Mouse (Mus musculus) cerebral cortex, adult 2 months (tissue): ENCODE results near the gene S100a4.

Source experiments
- WGBS: fragments of 180-500 bp; shearing (Covaris S2); methylation state at CpG from one replicate; pipeline ENCODE4 v1.1.7; 2018; 5-methylcytosine and 5-hydroxymethylcytosine counted together

The S100a4 gene

DNA sequence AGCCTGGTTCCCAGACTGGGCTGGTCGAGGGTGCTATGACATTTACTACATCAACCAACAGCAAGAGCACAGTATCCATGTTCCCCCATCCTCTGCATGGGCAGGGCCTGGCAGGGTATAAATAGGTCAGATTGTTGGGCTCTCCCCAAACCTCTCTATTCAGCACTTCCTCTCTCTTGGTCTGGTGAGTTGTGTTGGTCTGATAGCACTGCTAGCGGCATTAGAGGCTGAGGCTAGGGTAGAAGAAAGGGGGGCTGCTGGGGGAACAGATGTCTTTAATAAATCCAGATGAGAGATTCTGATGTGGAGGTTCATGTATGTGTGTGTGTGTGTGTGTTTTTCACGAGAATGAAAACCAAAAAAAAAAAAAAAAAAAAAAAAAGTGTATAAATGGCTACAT is at the start of gene S100a4:
Gene S100a4 (plus strand): TSS at position 149 of the 400 bp plus-strand sequence.
- WGBS, result 71% methylated on average over 3 of the region's 3 CpGs

DNA sequence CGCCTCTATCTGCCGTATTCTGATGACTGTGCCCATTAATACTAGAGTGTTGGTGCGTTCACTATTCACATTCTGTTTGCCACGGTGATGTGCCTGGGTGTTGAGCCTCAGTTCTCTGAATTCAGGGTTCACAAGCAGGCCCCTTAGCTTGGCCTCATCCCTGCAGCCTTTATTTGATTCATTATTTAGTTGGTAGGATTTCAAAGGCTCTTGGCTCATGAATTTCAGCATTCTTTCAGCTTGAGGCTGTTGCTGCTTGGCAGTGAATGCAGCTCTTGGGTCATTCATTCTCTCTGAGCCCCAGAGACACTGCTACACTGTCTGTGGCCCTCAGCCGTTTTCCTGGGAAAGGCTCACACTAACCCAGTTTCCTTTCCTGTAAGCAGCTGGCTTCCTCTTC is 47.6 kb upstream of the S100a4 start:
- 56% methylated on average over 5 of the region's 5 CpGs for WGBS

- WGBS, result 88% methylated on average over 6 of the region's 6 CpGs
Observed at GRCm38 (mm10) chr3:90560008-90560628, 43.5 kb upstream of the S100a4 start, which contains the start of gene S100a3. S100a3 (plus strand) TSS chr3:90560578.

DNA sequence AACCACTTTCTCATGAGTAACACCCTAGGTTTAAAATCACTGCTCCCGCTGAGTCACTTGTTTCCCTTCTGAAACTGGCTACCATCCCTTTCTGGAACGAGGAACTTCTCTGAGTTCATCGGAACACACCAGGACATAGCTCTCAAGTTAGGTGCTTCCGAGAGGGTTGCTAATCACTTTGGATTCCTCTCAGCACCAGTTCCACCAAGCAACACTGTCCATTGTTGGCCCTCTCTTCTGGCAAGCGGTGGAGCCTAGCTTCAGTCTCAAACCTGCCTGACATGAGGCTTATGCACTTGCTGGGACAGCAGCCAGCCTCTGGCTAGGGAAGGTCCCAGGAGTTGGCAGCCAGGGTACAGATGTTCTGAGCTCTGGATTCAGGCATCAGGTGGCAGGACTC is 28.9 kb upstream of the S100a4 start:
- 59% methylated on average over 5 of the region's 5 CpGs for WGBS

DNA sequence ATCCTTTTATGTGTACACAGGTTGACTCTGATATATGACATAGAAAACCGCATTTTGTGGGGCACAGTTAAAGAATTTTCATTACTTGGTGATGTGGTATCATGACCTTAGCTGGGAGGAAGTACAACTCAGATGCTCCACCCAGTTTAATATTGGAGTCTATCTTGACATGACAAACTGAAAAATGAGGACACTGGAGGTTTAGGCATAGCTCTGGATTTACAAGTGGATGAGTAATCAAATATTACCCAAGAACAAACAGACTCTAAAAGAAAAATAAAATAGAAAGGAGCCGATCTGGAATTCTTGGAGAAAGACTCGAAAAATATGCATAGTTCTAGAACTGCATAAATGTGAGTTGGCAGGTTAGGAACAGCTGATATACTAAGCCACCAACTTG is 28.3 kb upstream of the S100a4 start:
- WGBS, result 72% methylated on average over 3 of the region's 3 CpGs

DNA sequence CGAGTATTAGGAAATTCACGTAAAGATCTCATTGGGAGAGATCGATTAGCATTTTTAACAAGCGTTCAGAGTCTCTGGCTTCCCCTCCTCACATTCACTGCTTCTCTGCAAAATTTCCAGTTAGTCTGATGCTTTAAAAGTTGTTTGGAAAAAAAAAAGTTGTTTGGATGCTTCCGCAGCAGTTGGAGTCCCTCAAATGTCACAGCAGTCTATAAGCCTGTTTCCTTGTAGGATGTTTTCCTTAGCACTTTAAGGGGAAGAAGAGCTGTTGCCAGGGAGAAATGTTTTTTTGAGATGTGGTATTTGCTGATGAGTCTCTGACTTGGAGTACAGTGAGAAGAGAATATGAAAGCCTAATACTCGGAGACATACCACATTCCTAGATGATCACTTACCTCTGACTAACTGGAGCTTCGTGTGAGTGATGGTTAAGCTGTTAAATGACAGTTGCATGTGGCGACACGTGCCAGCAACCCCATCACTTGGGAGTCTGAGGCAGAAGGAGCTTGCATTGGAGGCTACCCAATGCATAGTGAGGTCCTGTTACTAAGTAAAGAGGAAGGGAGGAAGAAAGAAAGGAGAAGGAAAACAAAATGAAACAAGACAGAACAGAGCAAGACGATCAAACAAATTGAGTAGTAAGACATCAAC is 27.1 kb upstream of the S100a4 start:
- 48% methylated on average over 10 of the region's 10 CpGs for WGBS

DNA sequence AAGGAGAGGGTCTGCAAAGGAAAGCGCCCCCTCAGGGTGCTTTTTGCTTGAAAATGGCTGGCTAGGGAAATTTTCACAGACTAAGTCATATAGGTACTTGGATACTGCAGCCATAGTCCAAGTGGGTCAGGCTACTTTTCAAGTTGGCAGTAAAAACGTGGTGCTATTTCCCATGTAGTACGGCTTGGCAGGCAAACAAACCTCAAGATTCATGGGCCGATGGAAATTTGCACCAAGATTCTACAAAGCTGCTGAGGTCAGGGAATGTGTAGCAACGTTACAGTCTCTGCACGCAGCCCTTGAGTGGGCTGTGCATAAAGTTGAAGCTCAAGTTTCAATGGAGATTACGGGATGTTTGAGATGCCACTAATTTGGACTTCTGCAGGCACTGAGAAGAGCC is 24.1 kb upstream of the S100a4 start:
- WGBS, result 63% methylated on average over 7 of the region's 7 CpGs

DNA sequence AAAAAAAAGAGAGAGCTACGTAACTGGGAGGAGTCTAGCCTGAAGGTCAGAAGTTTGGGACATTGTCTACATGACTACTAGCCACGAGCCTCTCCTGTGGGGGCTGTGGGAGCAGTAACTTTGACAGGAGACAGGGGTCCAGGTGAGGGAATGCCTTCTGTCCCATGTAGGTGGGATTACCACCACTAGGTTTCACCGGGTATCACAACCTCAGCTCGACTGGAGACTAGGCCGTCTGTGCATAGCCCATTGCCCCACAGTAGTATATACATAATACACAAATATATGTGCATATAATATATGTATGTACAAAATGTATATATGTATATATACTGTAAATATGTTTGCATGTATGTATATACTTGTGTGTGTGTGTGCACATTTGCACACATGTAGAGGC is 22.4 kb upstream of the S100a4 start:
- WGBS, result 95% methylated on average over 5 of the region's 5 CpGs

DNA sequence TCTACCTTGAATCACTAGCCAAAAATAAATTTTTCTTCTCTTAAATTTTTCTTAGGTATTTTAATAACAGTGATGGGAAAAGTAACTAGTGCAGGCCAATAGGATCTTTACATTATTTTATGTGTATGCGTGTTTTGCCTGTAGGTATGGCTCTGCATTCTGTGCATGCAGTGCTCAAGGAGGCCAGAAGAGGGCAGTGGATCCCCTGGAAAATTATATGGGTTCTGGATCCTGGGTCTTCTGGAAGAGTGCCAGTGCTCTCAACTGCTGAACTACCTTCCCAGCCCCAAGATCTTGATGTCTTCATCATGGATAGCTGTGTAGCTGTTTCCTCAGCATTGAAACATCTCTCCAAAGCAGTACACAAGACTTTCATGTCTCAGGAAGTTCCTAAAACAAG is 21.4 kb upstream of the S100a4 start:
- WGBS, result 97% methylated on average over 1 of the region's 1 CpGs

GRCm38 (mm10) chr3:90582556-90582955 is 21.0 kb upstream of the S100a4 start:
- 80% methylated on average over 4 of the region's 4 CpGs for WGBS

- WGBS, result 56% methylated on average over 3 of the region's 3 CpGs
Observed at GRCm38 (mm10) chr3:90583893-90584292, 19.7 kb upstream of the S100a4 start.

DNA sequence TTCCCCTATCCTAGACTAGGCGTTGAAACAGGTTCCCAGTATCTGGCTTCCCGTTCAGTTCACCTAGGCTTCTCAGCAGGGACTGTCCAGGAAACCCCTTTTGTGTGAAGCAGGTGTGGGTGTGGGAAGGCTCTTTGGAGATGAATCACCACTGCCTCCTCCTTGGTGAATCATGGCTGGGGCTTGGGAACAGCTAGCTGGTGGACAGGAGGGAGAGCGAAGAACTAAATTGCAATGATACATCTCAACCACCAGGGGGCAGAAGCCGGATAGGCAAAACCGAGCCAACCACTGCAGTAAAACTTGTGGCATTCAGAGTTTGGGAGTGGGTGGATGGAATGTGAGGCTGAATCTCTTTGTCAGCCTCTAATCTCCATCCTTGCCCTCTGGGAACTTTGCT is 18.0 kb upstream of the S100a4 start:
- 19% methylated on average over 5 of the region's 5 CpGs for WGBS

GRCm38 (mm10) chr3:90586016-90586643 is 17.4 kb upstream of the S100a4 start:
- 77% methylated on average over 15 of the region's 15 CpGs for WGBS

DNA sequence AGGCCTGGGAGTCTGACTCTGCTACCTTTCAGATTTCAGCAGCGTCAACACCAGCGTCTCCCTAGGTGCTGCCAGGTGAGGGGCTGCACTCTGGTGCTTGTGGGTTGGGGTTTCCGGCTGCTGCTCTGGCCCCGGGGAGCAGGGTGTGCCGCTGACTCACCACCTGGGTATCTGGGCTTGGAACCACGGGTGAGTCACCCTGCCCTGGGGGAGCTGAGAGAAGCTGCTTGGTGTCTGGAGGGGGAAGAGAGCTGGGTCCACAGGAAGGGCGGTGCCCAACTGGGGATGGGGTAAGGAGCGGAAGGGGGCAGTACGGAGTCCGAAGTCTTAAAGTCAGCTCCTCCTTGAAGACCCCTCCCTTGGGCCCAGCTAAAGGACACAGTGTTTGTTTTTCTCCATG is 16.7 kb upstream of the S100a4 start:
- 55% methylated on average over 10 of the region's 10 CpGs for WGBS

DNA sequence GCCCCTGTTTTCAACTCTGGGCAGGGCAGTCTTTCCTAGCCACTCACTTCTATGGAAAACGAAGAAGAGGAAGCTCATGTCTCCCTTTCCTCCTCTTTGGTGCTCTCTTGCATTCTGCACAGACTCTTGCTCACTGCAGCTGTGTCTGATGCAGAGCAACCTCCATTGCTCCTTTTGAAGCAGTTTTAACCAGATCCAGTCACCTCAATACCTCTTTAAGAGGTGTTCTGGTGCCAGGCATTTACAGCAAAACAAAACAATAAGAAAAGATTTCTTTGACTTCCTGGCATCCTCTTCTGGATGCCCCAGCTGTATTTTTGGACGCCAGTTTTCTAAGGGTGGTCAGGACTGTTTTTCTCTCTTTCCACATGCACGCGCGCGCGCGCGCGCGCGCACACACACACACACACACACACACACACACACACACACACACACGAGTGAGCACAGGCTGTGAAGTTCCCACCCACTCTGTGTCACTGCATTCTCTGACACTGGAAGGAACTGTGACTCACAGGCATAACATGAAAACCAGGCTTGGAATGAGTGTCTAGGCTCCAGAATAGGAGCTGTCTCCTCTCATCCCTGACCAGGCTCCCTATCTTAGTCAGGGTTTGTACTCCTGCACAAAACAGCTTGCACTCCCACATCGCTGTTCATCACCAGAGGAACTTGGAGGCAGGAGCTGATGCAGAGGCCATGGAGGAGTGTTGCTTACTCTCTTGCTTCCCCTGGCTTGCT is 16.0 kb upstream of the S100a4 start:
- 59% methylated on average over 14 of the region's 14 CpGs for WGBS

- WGBS, result 84% methylated on average over 6 of the region's 6 CpGs
Observed at GRCm38 (mm10) chr3:90589390-90589789, 14.2 kb upstream of the S100a4 start.

- WGBS, result 94% methylated on average over 8 of the region's 8 CpGs
Observed at GRCm38 (mm10) chr3:90589947-90590346, 13.6 kb upstream of the S100a4 start, which contains the start of gene S100a2. S100a2 (plus strand) TSS chr3:90590247.

GRCm38 (mm10) chr3:90594466-90594865 is 9.1 kb upstream of the S100a4 start:
- WGBS, result 95% methylated on average over 1 of the region's 1 CpGs

GRCm38 (mm10) chr3:90595556-90595955 is 8.0 kb upstream of the S100a4 start:
- WGBS, result 86% methylated on average over 5 of the region's 5 CpGs

DNA sequence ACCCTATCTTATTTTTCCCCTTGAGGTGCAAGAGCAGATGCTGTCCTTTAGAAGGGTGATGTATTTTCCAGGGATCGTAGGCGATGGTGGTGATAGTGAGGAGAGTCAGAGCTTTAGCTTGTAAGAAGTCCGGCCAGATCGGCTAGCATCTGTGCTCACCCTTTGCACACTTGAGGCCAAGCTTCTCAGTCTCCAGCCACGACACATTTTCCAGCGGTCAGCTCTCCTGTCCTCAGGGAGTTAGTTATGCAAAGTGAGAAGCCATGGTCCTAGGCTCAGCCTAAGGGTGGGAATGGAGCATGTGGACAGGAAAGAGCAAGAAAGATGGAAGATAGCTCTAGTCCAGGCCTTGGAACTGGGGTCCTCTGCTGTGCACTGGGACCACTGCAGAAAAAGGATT is 6.8 kb upstream of the S100a4 start:
- WGBS, result 95% methylated on average over 6 of the region's 6 CpGs

- WGBS, result 53% methylated on average over 6 of the region's 6 CpGs
Observed at GRCm38 (mm10) chr3:90597736-90598135, 5.8 kb upstream of the S100a4 start.

GRCm38 (mm10) chr3:90598212-90598611 is 5.4 kb upstream of the S100a4 start:
- 82% methylated on average over 4 of the region's 4 CpGs for WGBS
